Mouse (Mus musculus): ENCODE data around the gene Hist1h4i. TPM values are rescaled to one million over a fixed set of nuclear protein-coding genes. Genes with fewer than 3 reads are reported as not detected.
"Not testable (repeated sequence)": the region's sequence is repeated elsewhere in the genome, so short reads cannot be mapped to it uniquely, and the experiment has no call there.

Gene Hist1h4i
- polyA plus RNA-seq, 1 experiment from 2014 or later: 18.0 TPM

- WGBS: 73% methylated on average over 2 of the region's 2 CpGs
These were observed 7.9 kb upstream of the Hist1h4i start for GRCm38 (mm10) chr13:22049041-22049440.

GRCm38 (mm10) chr13:22045311-22045710, 4.1 kb upstream of the Hist1h4i start:
- Histone ChIP-seq H3K27ac (ENCODE audit: low read depth, low read length) (no peak overlapping the region), H3K4me3 (ENCODE audit: low read depth, low read length) (no peak overlapping the region), H3K36me3 (ENCODE audit: control insufficient read depth, insufficient read depth, low read length) (no peaks in the 10 kb centered on the region), H3K9ac (ENCODE audit: low read length) (no peak overlapping the region), H3K4me2 (ENCODE audit: low read length) (no peak overlapping the region), H3K9me3 (replicated peaks; ENCODE audit: control insufficient read depth, low read length) (no peaks in the 10 kb centered on the region), H3K4me1 (ENCODE audit: control insufficient read depth, insufficient read depth, low read length) (peaks cover 19% of the 10 kb centered on the region; the same call in 1 of the 2 replicates), H3K27me3 (replicated peaks; ENCODE audit: control insufficient read depth, insufficient read depth, low read length) (no peaks in the 10 kb centered on the region)
- WGBS: 73% methylated on average over 2 of the region's 2 CpGs
- no peak for ATAC-seq
- DNase-seq (ENCODE audit: low spot score): no peak

More at GRCm38 (mm10) chr13:22049041-22049440, 7.9 kb upstream of the Hist1h4i start:
- Histone ChIP-seq H3K9me3 (replicated peaks; ENCODE audit: control insufficient read depth, low read length) (no peaks in the 10 kb centered on the region), H3K36me3 (ENCODE audit: control insufficient read depth, insufficient read depth, low read length) (no peaks in the 10 kb centered on the region), H3K27ac (ENCODE audit: low read depth, low read length) (no peak overlapping the region), H3K27me3 (replicated peaks; ENCODE audit: control insufficient read depth, insufficient read depth, low read length) (no peaks in the 10 kb centered on the region), H3K9ac (ENCODE audit: low read length) (no peak overlapping the region), H3K4me2 (ENCODE audit: low read length) (no peak overlapping the region), H3K4me1 (ENCODE audit: control insufficient read depth, insufficient read depth, low read length) (peaks cover 5% of the 10 kb centered on the region; the same call in 1 of the 2 replicates), H3K4me3 (ENCODE audit: low read depth, low read length) (no peak overlapping the region)
- DNase-seq (ENCODE audit: low spot score) (no peak), ATAC-seq (no peak)

DNA sequence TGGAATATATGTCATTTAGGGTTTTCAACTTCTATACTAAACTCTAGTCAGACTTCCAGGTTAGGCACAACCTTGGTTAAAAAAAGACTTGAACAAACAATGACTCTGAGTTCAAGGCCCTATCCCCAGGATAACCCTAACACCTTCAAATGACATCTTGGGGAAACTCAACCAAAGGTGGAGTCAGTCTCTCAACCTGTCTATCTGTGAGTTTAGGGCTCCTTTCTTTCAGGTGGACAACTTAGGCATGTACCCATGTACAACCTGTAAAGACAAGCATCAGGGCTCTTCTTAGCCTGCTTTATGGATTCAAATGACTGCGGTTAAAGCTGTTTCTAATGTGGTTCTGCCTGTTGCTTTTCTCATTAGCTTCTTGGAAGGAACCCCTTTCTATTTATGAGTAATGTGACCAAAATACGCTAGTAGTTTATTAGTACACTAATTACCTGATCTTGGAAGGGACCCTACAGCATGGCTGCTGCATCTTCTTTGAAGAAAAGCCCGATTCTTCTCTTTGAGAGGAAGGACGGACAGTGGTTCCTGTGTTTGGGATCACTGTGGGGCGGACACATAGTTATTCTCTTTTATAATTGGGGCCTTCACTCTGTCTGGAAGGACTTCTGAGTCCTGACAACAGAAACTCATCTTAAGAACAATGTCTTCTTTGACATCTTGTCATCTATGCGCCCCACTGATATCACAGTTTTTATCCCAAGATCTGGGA, 3.4 kb upstream of the Hist1h4i start:
- WGBS: 78% methylated on average over 6 of the region's 6 CpGs
- DNase-seq (ENCODE audit: low spot score): no peak
- Histone ChIP-seq H3K9ac (ENCODE audit: low read length) (no peak overlapping the region), H3K27me3 (replicated peaks; ENCODE audit: control insufficient read depth, insufficient read depth, low read length) (no peaks in the 10 kb centered on the region), H3K4me3 (ENCODE audit: low read depth, low read length) (no peak overlapping the region), H3K36me3 (ENCODE audit: control insufficient read depth, insufficient read depth, low read length) (no peaks in the 10 kb centered on the region), H3K27ac (ENCODE audit: low read depth, low read length) (no peak overlapping the region), H3K4me1 (ENCODE audit: control insufficient read depth, insufficient read depth, low read length) (peaks cover 21% of the 10 kb centered on the region; the same call in 1 of the 2 replicates), H3K9me3 (replicated peaks; ENCODE audit: control insufficient read depth, low read length) (no peaks in the 10 kb centered on the region), H3K4me2 (ENCODE audit: low read length) (peak overlapping the region; percentile 72)
- ATAC-seq: no peak

- Histone ChIP-seq H3K4me3 (ENCODE audit: low read depth, low read length) (peak overlapping the region; percentile 30), H3K9ac (ENCODE audit: low read length) (peak overlapping the region; percentile 58), H3K9me3 (replicated peaks; ENCODE audit: control insufficient read depth, low read length) (no peaks in the 10 kb centered on the region), H3K36me3 (ENCODE audit: control insufficient read depth, insufficient read depth, low read length) (no peaks in the 10 kb centered on the region), H3K4me2 (ENCODE audit: low read length) (peak overlapping the region; percentile 72), H3K27ac (ENCODE audit: low read depth, low read length) (peak overlapping the region; percentile 66), H3K27me3 (replicated peaks; ENCODE audit: control insufficient read depth, insufficient read depth, low read length) (no peaks in the 10 kb centered on the region), H3K4me1 (ENCODE audit: control insufficient read depth, insufficient read depth, low read length) (peaks cover 21% of the 10 kb centered on the region; the same call in 1 of the 2 replicates)
- ATAC-seq (peak; percentile 16), DNase-seq (ENCODE audit: low spot score) (peak; percentile 93)
- WGBS: under 1% methylated on average over 10 of the region's 14 CpGs
These were observed 2.6 kb upstream of the Hist1h4i start for GRCm38 (mm10) chr13:22043503-22044431.

DNA sequence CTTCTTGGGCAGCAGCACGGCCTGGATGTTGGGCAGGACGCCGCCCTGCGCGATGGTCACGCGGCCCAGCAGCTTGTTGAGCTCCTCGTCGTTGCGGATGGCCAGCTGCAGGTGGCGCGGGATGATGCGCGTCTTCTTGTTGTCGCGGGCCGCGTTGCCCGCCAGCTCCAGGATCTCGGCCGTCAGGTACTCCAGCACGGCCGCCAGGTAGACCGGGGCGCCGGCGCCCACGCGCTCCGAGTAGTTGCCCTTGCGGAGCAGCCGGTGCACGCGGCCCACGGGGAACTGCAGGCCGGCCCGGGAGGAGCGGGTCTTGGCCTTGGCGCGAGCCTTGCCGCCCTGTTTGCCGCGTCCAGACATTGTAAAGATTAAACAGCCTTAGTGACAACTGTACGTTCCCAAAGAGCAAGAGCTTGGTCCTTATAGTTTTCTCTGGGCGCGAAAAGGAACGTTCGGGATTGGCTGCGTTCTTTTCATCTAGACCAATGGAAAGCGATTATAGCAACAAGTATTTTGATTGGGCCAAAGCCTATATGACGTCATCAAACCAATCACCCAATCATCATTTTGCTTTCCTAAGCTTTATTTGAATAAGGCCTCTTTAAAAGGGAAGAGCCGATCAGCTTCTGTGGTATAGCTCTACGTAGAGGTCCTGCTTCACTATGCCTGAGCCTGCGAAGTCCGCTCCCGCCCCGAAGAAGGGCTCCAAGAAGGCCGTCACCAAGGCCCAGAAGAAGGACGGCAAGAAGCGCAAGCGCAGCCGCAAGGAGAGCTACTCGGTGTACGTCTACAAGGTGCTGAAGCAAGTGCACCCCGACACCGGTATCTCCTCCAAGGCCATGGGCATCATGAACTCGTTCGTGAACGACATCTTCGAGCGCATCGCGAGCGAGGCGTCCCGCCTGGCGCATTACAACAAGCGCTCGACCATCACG, 1.7 kb upstream of the Hist1h4i start, which contains the start of the genes Hist1h2ag and Hist1h2bj:
Hist1h2ag (minus strand) TSS at position 377 of the 935 bp plus-strand sequence.
Hist1h2bj (plus strand) TSS at position 647 of the 935 bp plus-strand sequence.
- H3K36me3 ChIP-seq (ENCODE audit: control insufficient read depth, insufficient read depth, low read length); H3K27me3 ChIP-seq (replicated peaks; ENCODE audit: control insufficient read depth, insufficient read depth, low read length); H3K9me3 ChIP-seq (replicated peaks; ENCODE audit: control insufficient read depth, low read length): not testable (repeated sequence)
- peak within 1 kb of the TSS; percentile 38 for H3K4me3 ChIP-seq (ENCODE audit: low read depth, low read length)
- H3K9ac ChIP-seq (ENCODE audit: low read length): peak within 1 kb of the TSS; percentile 65
- peak within 1 kb of the TSS; percentile 72 for H3K4me2 ChIP-seq (ENCODE audit: low read length)
- peaks cover 21% of the 10 kb centered on the region; the same call in 1 of the 2 replicates for H3K4me1 ChIP-seq (ENCODE audit: control insufficient read depth, insufficient read depth, low read length)
- WGBS: under 1% methylated on average over 37 of the region's 80 CpGs
- peak; percentile 100 for DNase-seq (ENCODE audit: low spot score)
- ATAC-seq: peak; percentile 91
- peak within 1 kb of the TSS; percentile 86 for H3K27ac ChIP-seq (ENCODE audit: low read depth, low read length)

GRCm38 (mm10) chr13:22041651-22042567, 747 bp upstream of the Hist1h4i start:
- no peak for ATAC-seq
- no peaks in the 10 kb centered on the region for H3K27me3 ChIP-seq (replicated peaks; ENCODE audit: control insufficient read depth, insufficient read depth, low read length)
- H3K36me3 ChIP-seq (ENCODE audit: control insufficient read depth, insufficient read depth, low read length): no peaks in the 10 kb centered on the region
- peaks cover 21% of the 10 kb centered on the region; the same call in 1 of the 2 replicates for H3K4me1 ChIP-seq (ENCODE audit: control insufficient read depth, insufficient read depth, low read length)
- peak overlapping the region; percentile 65 for H3K9ac ChIP-seq (ENCODE audit: low read length)
- peak overlapping the region; percentile 72 for H3K4me2 ChIP-seq (ENCODE audit: low read length)
- H3K4me3 ChIP-seq (ENCODE audit: low read depth, low read length): peak overlapping the region; percentile 38
- H3K27ac ChIP-seq (ENCODE audit: low read depth, low read length): peak overlapping the region; percentile 86
- H3K9me3 ChIP-seq (replicated peaks; ENCODE audit: control insufficient read depth, low read length): no peaks in the 10 kb centered on the region
- peak; percentile 62 for DNase-seq (ENCODE audit: low spot score)
- 1% methylated on average over 13 of the region's 13 CpGs for WGBS

DNA sequence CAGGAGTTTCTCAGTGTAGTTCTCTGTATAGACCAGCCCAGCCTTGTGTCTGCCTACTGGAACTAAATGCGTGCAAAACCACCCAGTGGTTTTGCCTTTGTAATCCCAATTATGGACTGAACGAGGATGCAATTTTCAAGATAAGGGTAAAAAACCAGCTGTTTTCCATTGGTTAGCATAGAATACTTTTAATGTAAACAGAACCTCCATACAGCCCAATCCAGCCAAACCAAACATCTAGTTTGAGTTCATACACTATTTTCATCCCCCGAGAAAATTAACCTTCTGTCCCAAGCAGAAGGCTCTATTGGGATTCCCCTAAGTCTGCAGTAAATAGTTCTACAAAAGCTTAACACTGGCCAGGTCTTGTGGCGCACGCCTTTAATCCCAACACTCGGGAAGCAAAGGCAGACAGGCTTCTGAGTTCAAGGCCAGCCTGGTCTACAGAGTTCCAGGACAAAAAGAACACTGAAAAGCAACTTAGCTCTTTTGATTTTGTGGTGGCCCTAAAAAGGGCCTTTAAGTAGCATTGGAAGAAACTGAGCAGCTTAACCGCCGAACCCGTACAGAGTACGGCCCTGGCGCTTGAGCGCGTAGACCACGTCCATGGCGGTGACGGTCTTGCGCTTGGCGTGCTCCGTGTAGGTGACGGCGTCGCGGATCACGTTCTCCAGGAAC, 559 bp downstream of the Hist1h4i start:
- Histone ChIP-seq H3K9ac (ENCODE audit: low read length) (peak overlapping the region; percentile 62), H3K4me3 (ENCODE audit: low read depth, low read length) (peak overlapping the region; percentile 38), H3K9me3 (replicated peaks; ENCODE audit: control insufficient read depth, low read length) (no peaks in the 10 kb centered on the region), H3K27ac (ENCODE audit: low read depth, low read length) (peak overlapping the region; percentile 86), H3K27me3 (replicated peaks; ENCODE audit: control insufficient read depth, insufficient read depth, low read length) (no peaks in the 10 kb centered on the region), H3K4me1 (ENCODE audit: control insufficient read depth, insufficient read depth, low read length) (peaks cover 24% of the 10 kb centered on the region), H3K4me2 (ENCODE audit: low read length) (peak overlapping the region; percentile 72), H3K36me3 (ENCODE audit: control insufficient read depth, insufficient read depth, low read length) (no peaks in the 10 kb centered on the region)
- DNase-seq (ENCODE audit: low spot score) (peak; percentile 44), ATAC-seq (peak; percentile 11)
- WGBS: under 1% methylated on average over 22 of the region's 24 CpGs

All from forebrain, embryonic 14.5 days (tissue).